In the genomic region with DNA sequence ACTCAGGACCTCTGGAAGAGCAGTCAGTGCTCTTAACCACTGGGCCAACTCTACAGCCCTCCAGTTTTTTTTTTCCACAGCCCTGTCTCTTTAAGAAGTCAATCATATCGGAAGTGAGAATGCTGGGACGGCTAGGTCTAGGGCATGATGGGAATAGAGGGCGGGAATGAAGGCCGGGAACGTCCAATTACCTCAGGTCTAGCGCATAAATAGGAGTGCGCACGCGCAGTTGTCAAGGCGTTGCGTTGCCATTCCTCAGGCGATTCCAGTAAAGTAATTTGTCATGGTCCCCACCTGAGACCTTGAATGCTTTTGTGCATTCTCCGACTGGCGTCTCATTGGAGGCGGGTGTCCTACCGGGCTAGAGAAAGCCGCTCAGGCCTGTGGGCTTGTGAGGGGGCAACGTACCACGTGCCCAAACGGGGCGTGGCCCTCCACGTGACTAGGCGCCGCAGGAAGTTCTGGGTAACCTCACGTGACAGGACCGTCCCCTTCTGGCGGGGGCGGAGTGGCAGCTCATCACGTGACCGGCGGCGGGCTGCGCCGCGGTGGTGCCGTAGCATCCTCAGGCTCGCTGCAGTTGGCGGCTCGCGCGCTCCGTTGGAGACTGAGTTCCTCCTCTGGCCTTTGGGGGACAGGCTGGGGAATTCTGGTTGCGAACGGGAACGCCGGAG, we compare ENCODE assay signal across 8 mouse cellular contexts. TPM values are rescaled to one million over a fixed set of nuclear protein-coding genes. Genes with fewer than 3 reads are reported as not detected.
DNase-seq lines count a peak whose midpoint lies in the region; ATAC-seq and TF ChIP-seq lines count a peak whose summit lies in the region.

Gene Zmym6 (plus strand): TSS at position 509 of the 674 bp plus-strand sequence.

- peak; percentile 96 for ATAC-seq in CD4-positive, CD25-positive, alpha-beta regulatory T cell, adult 4 months
- peak; percentile 97 for ATAC-seq in heart, embryonic 13.5 days (ENCODE audit: extremely low read depth, insufficient number of reproducible peaks, low FRiP score, low TSS enrichment)
- peak; percentile 95 for ATAC-seq in kidney, postnatal 0 days (replicated peaks; ENCODE audit: low FRiP score, low read depth)
- peak; percentile 95 for ATAC-seq in monocyte, adult 5-6 weeks (replicated peaks; ENCODE audit: insufficient number of reproducible peaks, low FRiP score, low TSS enrichment, poor library complexity, severe bottlenecking)

- peaks cover 9% of the 10 kb centered on the region for H3K4me1 ChIP-seq in heart, embryonic 13.5 days
- H3K4me1 ChIP-seq in kidney, postnatal 0 days (replicated peaks; ENCODE audit: insufficient read depth, low read length), result peaks cover 6% of the 10 kb centered on the region; the same call in 1 of the 2 replicates
- H3K4me1 ChIP-seq in liver, adult 2 months (ENCODE audit: control insufficient read depth, insufficient read depth, low read length), result peaks cover 3% of the 10 kb centered on the region; the same call in 1 of the 2 replicates

- 0 out of 2 replicates have a peak, but pooled peaks have one; percentile 43 for TF ChIP-seq POLR2A in liver, adult 2 months (IDR thresholded peaks at IDR 0.05; ENCODE audit: extremely low read depth, insufficient read depth, low read length)

- peak within 1 kb of the TSS; percentile 86 for H3K9ac ChIP-seq in heart, embryonic 13.5 days
- H3K9ac ChIP-seq in kidney, postnatal 0 days (ENCODE audit: low read depth, low read length), result peak within 1 kb of the TSS; percentile 51
- H3K9ac ChIP-seq in liver, adult 2 months (ENCODE audit: low read depth, low read length), result peak within 1 kb of the TSS; percentile 39

- no peaks in the 10 kb centered on the region for H3K36me3 ChIP-seq in heart, embryonic 13.5 days
- H3K36me3 ChIP-seq in kidney, postnatal 0 days (ENCODE audit: insufficient read depth, low read length), result no peaks in the 10 kb centered on the region
- no peaks in the 10 kb centered on the region for H3K36me3 ChIP-seq in liver, adult 2 months (ENCODE audit: control insufficient read depth, insufficient read depth, low read length)

- peak within 1 kb of the TSS; percentile 90 for H3K27ac ChIP-seq in heart, embryonic 13.5 days (replicated peaks)
- peak within 1 kb of the TSS; percentile 89 for H3K27ac ChIP-seq in kidney, postnatal 0 days
- H3K27ac ChIP-seq in liver, adult 2 months (replicated peaks; ENCODE audit: insufficient read depth, low read depth, low read length), result peak within 1 kb of the TSS; percentile 64

- DNase-seq in c-Kit-positive CD71-negative TER-119-negative erythroid progenitor cells, embryonic 14.5 days (ENCODE audit: low read depth), result peak; percentile 78
- peak; percentile 85 for DNase-seq in fibroblast of lung, adult 2 months (ENCODE audit: low read depth)
- peak; percentile 98 for DNase-seq in kidney, postnatal 0 days (ENCODE audit: low spot score)
- peak; percentile 85 for DNase-seq in liver, adult 2 months (ENCODE audit: extremely low read depth, low read depth, low spot score)
- DNase-seq in spleen, postnatal 4 days (ENCODE audit: low spot score in 2 of 2), result peak; percentile 90 to 93

- H3K79me2 ChIP-seq in liver, adult 2 months (ENCODE audit: control insufficient read depth, insufficient read depth, low read length), result no peaks in the 10 kb centered on the region

- TF ChIP-seq CTCF in kidney, postnatal 0 days (IDR thresholded peaks at IDR 0.05; ENCODE audit: low read depth), result no peak
- no peak for TF ChIP-seq CTCF in liver, adult 2 months (IDR thresholded peaks at IDR 0.05; ENCODE audit: low read depth, low read length)

- no peaks in the 10 kb centered on the region for H3K9me3 ChIP-seq in heart, embryonic 13.5 days
- no peaks in the 10 kb centered on the region for H3K9me3 ChIP-seq in kidney, postnatal 0 days (replicated peaks; ENCODE audit: low read length)

- WGBS in heart, embryonic 13.5 days, result 1% methylated on average over 46 of the region's 46 CpGs
- under 1% methylated on average over 46 of the region's 46 CpGs for WGBS in kidney, postnatal 0 days
- WGBS in liver, adult 2 months, result 1% methylated on average over 46 of the region's 46 CpGs

- peak within 1 kb of the TSS; percentile 69 for H3K4me3 ChIP-seq in heart, embryonic 13.5 days
- peak within 1 kb of the TSS; percentile 55 for H3K4me3 ChIP-seq in kidney, postnatal 0 days (replicated peaks; ENCODE audit: low read depth, low read length)
- H3K4me3 ChIP-seq in liver, adult 2 months (ENCODE audit: insufficient read depth, low read depth, low read length), result peak within 1 kb of the TSS; percentile 59

- H3K4me2 ChIP-seq in heart, embryonic 13.5 days, result peak within 1 kb of the TSS; percentile 85
- H3K4me2 ChIP-seq in kidney, postnatal 0 days (ENCODE audit: low read length), result peak within 1 kb of the TSS; percentile 78

- H3K27me3 ChIP-seq in heart, embryonic 13.5 days (replicated peaks), result no peaks in the 10 kb centered on the region
- H3K27me3 ChIP-seq in kidney, postnatal 0 days (ENCODE audit: insufficient read depth, low read length), result no peaks in the 10 kb centered on the region
- H3K27me3 ChIP-seq in liver, adult 2 months (ENCODE audit: control insufficient read depth, insufficient read depth, low read length), result no peaks in the 10 kb centered on the region

RNA-seq across cellular contexts. Expression of gene Zmym6, which starts in this region (rescaled TPM):
- polyA plus RNA-seq in CD4-positive, CD25-positive, alpha-beta regulatory T cell, adult 4 months (2017; shearing (Covaris generic)), result 10 to 100 TPM; 19.2 to 27.9 TPM
- 10.6 and 10.7 TPM in 2 replicates for polyA plus RNA-seq in heart, embryonic 13.5 days (2015; fragmentation: Nextera tagmentation; extraction: Ambion mirVana)
- polyA plus RNA-seq in kidney, postnatal 0 days (2015; fragmentation: Nextera tagmentation; extraction: Ambion mirVana), result 12.0 and 12.8 TPM in 2 replicates
- 6.8 and 7.2 TPM in 2 replicates for total RNA-seq in liver, adult 2 months (2014; rRNA removed)
- polyA plus RNA-seq in liver, adult 2 months (2012; rRNA removed), result 0.98 and 1.4 TPM in 2 replicates
- 17.8 to 25.9 TPM (median 22.6 TPM) in 3 replicates for total RNA-seq in monocyte, adult 5-6 weeks (2017)

Comparison
In these comparisons a context has a peak if more than half of its experiments do, and no peak if none do; other contexts are left out.
1. Peak in every context shown above with its lines: DNase-seq, ATAC-seq, H3K4me3 ChIP-seq and H3K27ac ChIP-seq.